Mouse (Mus musculus): ENCODE data around the gene Iapp. TPM values are rescaled to one million over a fixed set of nuclear protein-coding genes. Genes with fewer than 3 reads are reported as not detected.
"Not testable (repeated sequence)": the region's sequence is repeated elsewhere in the genome, so short reads cannot be mapped to it uniquely, and the experiment has no call there.

Iapp gene
- 0.35 TPM for polyA plus RNA-seq (2021)

- ATAC-seq = no peak
- TF ChIP-seq CTCF (IDR thresholded peaks at IDR 0.05) = no peak
- no peaks in the 10 kb centered on the region for H3K27me3 ChIP-seq
- ChIA-PET CTCF (interaction anchor here (1.1 kb wide), 1 partner anchor 18 kb away, joined by 3 read pairs; no protein-coding TSS in a partner anchor), POLR2A (no interaction called here)
- in situ Hi-C loops (cut with MboI; ENCODE audit: low pct_unique_long_range_greater_than_20kb) = no loop called here
- no peak for DNase-seq (ENCODE audit: low read depth, low spot score)
These were observed at the start of gene Iapp for GRCm38 (mm10) chr6:142298098-142298497. Iapp (plus strand) TSS chr6:142298423.

- ATAC-seq; POLR2A ChIA-PET; DNase-seq (ENCODE audit: low read depth, low spot score); H3K27me3 ChIP-seq; in situ Hi-C loops (cut with MboI; ENCODE audit: low pct_unique_long_range_greater_than_20kb): not testable (repeated sequence)
- CTCF ChIA-PET = interaction anchor here (1.2 kb wide), 1 partner anchor 11 kb away, joined by 4 read pairs; no protein-coding TSS in a partner anchor
These were observed 47.4 kb upstream of the Iapp start for GRCm38 (mm10) chr6:142250738-142251307.

- ChIA-PET CTCF (no interaction called here), POLR2A (no interaction called here)
- H3K27me3 ChIP-seq = no peaks in the 10 kb centered on the region
- DNase-seq (ENCODE audit: low read depth, low spot score) (no peak), ATAC-seq (peak; percentile 79)
- in situ Hi-C loops (cut with MboI; ENCODE audit: low pct_unique_long_range_greater_than_20kb) = no loop called here
- no peak for TF ChIP-seq CTCF (IDR thresholded peaks at IDR 0.05)
These were observed 22.3 kb upstream of the Iapp start for GRCm38 (mm10) chr6:142275721-142276442.

- POLR2A ChIA-PET = no interaction called here
- ATAC-seq = peak; percentile 96
These were observed 8.7 kb upstream of the Iapp start for GRCm38 (mm10) chr6:142289413-142290118.

GRCm38 (mm10) chr6:142305076-142305475 is 6.9 kb downstream of the Iapp start:
- CTCF ChIA-PET = interaction anchor here (1.0 kb wide), 1 partner anchor 17 kb away, joined by 4 read pairs; the partner anchor contains the start of gene Slco1a5
- no peak for TF ChIP-seq CTCF (IDR thresholded peaks at IDR 0.05)
- DNase-seq (ENCODE audit: low read depth, low spot score) (no peak), ATAC-seq (no peak)
- in situ Hi-C loops (cut with MboI; ENCODE audit: low pct_unique_long_range_greater_than_20kb) = no loop called here
- POLR2A ChIA-PET = no interaction called here
- H3K27me3 ChIP-seq = no peaks in the 10 kb centered on the region

More at GRCm38 (mm10) chr6:142289413-142290118, 8.7 kb upstream of the Iapp start:
- CTCF ChIA-PET = interaction anchor here (1.4 kb wide), 1 partner anchor 11 kb away, joined by 4 read pairs; no protein-coding TSS in a partner anchor
- DNase-seq (ENCODE audit: low read depth, low spot score) = peak; percentile 81
- in situ Hi-C loops (cut with MboI; ENCODE audit: low pct_unique_long_range_greater_than_20kb) = loop anchor here (5.0 kb wide), 2 partner anchors 48 to 72 kb away; no protein-coding TSS in a partner anchor
- H3K27me3 ChIP-seq = no peaks in the 10 kb centered on the region
- TF ChIP-seq CTCF (IDR thresholded peaks at IDR 0.05) = no peak

- TF ChIP-seq CTCF (IDR thresholded peaks at IDR 0.05) = no peak
- ChIA-PET CTCF (no interaction called here), POLR2A (no interaction called here)
- DNase-seq (ENCODE audit: low read depth, low spot score) = no peak
- no peaks in the 10 kb centered on the region for H3K27me3 ChIP-seq
- no peak for ATAC-seq
- in situ Hi-C loops (cut with MboI; ENCODE audit: low pct_unique_long_range_greater_than_20kb) = no loop called here
These were observed 16.1 kb downstream of the Iapp start for GRCm38 (mm10) chr6:142314285-142314684.

GRCm38 (mm10) chr6:142317106-142317505 is 18.9 kb downstream of the Iapp start:
- no peak for TF ChIP-seq CTCF (IDR thresholded peaks at IDR 0.05)
- POLR2A ChIA-PET = no interaction called here

GRCm38 (mm10) chr6:142322881-142323280 is 24.7 kb downstream of the Iapp start, which contains the start of gene Slco1a5:
Slco1a5 (minus strand) TSS chr6:142322981.
- in situ Hi-C loops (cut with MboI; ENCODE audit: low pct_unique_long_range_greater_than_20kb) = no loop called here
- no peak for ATAC-seq
- H3K27me3 ChIP-seq = no peaks in the 10 kb centered on the region
- DNase-seq (ENCODE audit: low read depth, low spot score) = no peak
- no peak for TF ChIP-seq CTCF (IDR thresholded peaks at IDR 0.05)
- ChIA-PET CTCF (interaction anchor here (1.1 kb wide), 1 partner anchor 18 kb away, joined by 4 read pairs; no protein-coding TSS in a partner anchor), POLR2A (no interaction called here)

More at GRCm38 (mm10) chr6:142317106-142317505, 18.9 kb downstream of the Iapp start:
- in situ Hi-C loops (cut with MboI; ENCODE audit: low pct_unique_long_range_greater_than_20kb) = no loop called here
- CTCF ChIA-PET = no interaction called here
- H3K27me3 ChIP-seq = no peaks in the 10 kb centered on the region
- ATAC-seq (no peak), DNase-seq (ENCODE audit: low read depth, low spot score) (no peak)

GRCm38 (mm10) chr6:142326598-142326997 is 28.4 kb downstream of the Iapp start:
- DNase-seq (ENCODE audit: low read depth, low spot score) (no peak), ATAC-seq (no peak)
- ChIA-PET CTCF (interaction anchor here (1.0 kb wide), 1 partner anchor 117 kb away, joined by 3 read pairs; no protein-coding TSS in a partner anchor), POLR2A (no interaction called here)
- peak; percentile 35 for TF ChIP-seq CTCF (IDR thresholded peaks at IDR 0.05)
- in situ Hi-C loops (cut with MboI; ENCODE audit: low pct_unique_long_range_greater_than_20kb) = no loop called here
- no peaks in the 10 kb centered on the region for H3K27me3 ChIP-seq

- in situ Hi-C loops (cut with MboI; ENCODE audit: low pct_unique_long_range_greater_than_20kb) = no loop called here
- no peaks in the 10 kb centered on the region for H3K27me3 ChIP-seq
- CTCF ChIA-PET = interaction anchor here (0.8 to 1.8 kb wide), 3 partner anchors 9 to 27 kb away, joined by 3 to 4 read pairs (median 3); no protein-coding TSS in a partner anchor
- no peak for ATAC-seq
- no peak for DNase-seq (ENCODE audit: low read depth, low spot score)
- POLR2A ChIA-PET = no interaction called here
- TF ChIP-seq CTCF (IDR thresholded peaks at IDR 0.05) = no peak
These were observed 31.0 kb downstream of the Iapp start for GRCm38 (mm10) chr6:142329201-142329600.
